Mouse (Mus musculus): ENCODE results near the gene Cfc1.

Gene Cfc1

DNA sequence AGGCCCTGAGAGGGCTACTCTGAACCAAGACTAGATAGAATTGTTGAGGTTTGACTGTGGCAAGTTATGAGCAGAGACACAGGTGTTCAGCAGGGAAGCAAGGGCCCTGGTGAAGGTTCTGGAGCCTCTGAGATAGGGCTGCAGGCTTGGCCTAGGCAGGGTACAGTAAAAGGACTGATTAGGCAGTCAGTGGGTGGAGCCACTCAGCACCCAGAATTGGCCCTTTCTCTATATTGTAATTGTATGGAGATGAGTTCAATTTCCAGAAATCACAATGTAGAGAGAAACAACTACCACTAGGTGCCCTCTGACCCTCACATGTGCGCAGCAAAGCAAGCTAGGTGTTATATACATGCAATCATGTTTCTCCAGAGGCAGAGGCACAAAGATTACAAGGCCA, 18.2 kb downstream of the Cfc1 start:
- DNase-seq (ENCODE audit: low spot score) = no peak

DNA sequence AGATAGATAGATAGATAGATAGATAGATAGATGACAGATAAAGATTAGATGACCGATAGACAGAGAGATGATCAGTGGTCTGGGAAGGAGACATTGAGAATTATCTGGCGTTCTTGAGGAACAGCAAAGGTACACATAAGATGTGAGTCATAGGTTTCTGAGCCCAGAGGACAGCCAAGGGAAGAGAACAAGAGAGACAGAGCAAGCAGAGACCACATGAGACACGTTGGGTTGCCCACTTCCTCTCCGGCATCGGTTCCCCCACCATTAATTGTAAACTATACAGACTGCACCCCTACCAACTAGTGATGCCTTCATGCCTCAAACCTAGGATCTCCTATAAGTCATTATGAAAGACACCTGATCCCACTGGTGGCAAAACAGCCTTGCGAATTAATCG, 18.8 kb downstream of the Cfc1 start:
- no peak for DNase-seq (ENCODE audit: low spot score)

DNA sequence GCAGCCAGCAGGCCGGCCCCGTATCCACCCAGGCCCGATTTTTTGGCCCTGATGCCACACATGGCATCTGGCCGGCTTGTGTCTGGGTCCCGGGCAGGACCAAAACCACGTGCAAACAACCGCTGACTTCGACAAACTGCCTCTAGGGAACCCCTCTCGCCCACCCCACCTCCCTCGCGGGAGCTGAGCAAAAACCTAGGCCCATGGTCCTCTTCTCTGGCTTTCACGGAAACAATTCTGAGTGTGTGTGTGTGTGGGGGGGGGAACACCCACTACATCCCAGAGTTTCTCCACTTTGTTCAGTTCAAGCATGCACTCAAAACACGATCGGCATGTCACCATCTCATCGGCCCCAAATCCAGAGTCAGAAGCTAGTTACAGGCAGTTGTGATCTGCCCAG, 25.4 kb downstream of the Cfc1 start, which contains the start of gene Prss40:
Prss40 (minus strand) TSS at position 101 of the 400 bp plus-strand sequence.
- no peak for DNase-seq (ENCODE audit: low spot score)

DNA sequence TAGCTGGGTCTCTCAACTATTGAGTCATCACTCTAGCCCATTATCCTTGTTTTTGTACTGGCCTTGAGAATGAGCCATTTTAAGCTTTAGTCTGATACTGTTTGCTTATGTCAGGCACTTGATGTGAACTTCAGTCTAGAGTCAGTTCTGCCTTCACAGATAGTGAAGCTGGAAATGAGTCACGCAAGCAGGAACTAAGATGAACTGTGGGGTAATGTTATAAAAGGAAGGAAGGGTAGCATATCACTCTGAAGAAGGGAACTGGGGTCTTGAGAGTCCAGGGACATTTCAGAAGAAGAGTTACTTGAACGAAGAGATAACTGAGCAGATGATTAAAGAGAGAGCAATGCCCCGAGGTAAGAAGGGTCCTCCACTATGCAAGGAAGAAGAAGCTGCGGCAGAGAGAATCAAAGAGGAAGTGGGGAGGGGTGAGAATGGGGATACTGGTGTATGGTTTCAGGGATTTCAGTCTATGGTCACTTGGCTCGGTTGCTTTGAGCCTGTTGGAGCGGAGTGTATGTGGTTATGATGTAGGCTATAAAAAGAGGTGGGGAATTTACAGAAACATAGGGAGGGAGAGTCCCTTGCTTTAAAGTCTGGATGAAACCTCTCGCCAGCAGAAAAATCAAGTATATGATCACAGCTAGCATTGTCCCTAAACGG, 29.1 kb downstream of the Cfc1 start:
- DNase-seq (ENCODE audit: low spot score) = no peak

DNA sequence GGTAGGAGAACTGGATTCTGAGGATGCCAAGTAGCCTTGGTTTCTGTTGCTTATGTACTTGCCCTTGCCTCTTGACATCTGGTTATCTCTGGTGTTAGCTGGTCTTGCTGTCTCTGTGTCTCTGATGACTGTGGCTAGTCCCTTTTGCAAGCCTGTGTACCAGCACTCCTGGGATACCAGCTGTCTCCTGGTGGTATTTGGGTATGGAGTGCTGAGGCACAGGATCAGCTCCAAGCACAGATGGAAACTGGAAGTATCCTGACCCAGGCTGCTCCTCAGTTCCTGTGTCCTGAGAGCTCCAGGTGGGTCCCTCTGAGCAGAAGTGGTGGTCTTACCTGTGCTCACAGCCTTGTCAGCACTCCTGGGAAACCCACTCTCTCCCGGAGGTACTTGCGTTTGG, 32.7 kb downstream of the Cfc1 start:
- no peak for DNase-seq (ENCODE audit: low spot score)

DNA sequence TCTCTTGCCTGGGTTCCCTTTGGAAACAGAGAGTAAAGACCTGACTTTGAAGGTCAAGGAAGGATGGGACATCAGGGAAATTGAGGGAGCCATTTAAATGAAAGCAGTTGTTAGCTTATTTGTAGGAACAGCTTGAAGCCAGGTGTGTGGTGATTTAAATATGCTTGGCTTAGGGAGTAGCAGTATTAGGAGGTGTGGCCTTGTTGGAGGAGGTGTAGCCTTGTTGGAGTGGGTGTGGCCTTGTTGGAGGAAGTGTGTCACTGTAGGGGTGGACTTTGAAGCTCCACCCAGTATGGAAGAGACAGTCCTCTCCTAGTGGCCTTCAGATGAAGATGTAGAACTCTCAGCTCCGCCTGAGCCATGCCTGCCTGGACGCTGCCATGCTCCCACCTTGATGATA, 34.4 kb downstream of the Cfc1 start:
- DNase-seq (ENCODE audit: low spot score) = no peak

DNA sequence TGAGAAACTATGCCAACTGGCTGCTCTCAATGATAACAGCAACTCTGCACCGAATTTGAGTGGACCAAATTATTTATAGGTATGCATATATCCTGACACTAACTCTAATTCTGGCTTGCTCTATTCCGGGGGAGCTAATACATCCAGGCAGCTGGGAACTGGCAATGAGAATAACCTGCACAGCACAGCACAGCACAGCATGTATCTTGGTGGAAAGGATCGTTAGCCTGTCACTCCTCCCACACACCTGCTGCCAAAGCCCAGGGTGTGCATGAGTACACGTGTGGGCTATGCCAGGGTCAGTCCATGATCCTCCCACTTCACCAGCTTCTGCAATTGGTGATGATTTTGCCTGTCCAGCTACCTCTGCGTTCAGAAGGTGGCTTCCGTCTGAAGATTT, 36.0 kb downstream of the Cfc1 start:
- no peak for DNase-seq (ENCODE audit: low spot score)

DNA sequence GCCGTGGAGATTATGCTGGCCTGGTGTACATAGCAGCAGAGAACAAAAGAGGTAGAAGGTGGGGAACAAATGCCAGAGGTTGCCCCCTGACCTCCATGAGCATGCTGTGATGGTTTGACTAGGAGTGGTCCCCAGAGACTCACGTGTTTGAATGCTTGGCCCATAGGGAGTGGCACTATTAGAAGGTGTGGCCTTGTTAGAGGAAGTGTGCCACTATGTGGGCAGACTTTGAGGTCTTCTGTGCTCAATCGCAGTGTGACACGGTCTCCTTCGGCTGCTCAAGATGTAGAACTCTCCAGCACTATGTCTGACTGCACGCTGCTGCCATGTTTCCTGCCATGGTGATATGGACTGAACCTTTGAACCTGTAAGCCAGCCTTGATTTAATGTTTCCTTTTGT, 37.8 kb downstream of the Cfc1 start:
- DNase-seq (ENCODE audit: low spot score) = no peak

DNA sequence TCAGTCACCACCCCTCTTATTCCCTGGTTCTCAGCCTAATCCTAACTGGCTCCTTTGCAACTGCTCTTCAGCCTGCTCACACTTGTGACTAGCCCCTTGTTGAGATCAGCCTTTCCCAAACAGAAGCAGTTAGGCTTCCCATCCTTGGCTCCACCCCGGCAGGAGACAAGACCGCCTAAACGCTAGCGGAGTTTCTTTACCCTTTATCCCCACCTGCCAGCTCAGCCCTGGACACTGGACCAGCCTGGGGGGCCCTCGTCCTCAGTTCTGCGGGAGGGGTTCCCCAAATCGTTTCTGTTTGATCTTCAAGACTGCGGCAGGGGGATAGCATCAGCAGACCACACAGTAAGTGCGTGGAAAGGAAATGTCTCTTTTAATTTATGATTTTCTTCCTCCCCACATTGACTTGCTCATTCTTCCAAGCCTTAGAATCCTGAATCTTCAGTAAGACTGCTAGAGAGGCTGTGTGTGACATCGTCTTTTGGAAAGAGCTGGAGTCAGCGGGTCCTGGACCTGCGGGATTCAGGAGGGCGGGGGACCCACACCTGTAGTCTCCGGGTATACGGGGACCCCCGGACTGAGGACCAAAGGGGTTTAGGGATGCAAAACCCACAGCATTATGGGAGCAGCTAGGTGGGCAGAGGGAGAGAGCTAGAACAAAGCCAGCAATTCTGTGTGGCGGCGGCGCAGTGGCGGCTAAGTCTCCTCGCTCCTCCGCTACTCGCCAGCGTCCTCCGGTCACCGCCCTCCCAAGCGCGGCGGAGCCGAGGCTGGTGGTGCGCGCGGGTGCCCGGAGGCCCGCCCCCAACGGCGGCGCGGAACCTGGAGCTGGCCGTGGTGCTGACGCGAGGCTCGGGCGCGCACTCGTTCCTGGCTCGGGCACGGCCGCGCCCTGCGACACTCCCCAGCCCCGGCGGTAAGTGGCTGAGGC, 43.7 kb downstream of the Cfc1 start, which contains the start of gene Amer3:
Amer3 (plus strand) TSS at position 807 of the 931 bp plus-strand sequence.
- DNase-seq (ENCODE audit: low spot score) = peak; percentile 18

DNA sequence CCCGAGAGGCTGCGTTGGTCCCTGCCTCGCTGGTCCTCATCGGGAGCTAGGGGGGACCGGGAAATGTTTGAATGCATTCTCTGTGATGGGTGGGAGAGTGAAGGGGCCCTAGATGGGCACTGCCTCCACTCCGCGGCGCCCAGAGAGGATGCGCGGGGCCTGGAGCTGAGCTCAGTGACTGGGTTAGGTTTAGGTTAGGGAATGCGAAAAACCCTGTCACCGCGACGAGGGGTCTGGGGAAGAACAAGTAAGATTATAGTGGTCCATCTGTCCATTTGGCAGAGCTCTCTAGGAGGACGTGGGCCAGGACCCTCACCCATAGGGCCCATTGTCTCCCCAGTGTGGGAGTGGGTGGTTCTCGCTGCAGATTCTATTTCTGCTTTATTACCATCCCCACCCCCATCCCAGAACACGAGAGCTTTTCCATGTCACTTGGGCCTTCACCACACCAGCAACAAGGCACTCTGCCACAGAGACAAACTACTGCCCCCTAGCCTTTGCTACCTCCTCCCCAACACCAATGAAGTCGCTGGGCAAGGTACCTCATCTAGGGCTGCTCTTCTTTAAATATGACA, 44.4 kb downstream of the Cfc1 start:
- no peak for DNase-seq (ENCODE audit: low spot score)

DNA sequence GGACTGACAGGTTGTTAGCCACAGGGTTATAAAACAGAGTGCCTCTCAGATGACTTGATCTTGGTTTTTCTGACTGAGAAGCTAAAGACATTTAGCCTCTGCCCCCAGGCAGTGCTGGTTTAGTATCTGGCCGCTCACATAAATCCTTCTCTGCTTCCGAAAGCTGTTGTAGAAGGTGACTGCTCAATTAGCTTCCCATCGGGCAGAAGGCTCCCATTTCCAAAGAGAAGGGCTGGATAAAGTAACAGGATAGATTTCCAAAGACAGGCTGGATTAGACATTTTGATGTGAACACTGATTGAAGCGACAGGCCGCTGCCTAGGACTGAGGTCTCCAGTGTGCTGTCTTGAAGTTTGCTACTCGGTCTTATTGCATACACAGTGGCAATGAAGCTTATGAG, 46.8 kb downstream of the Cfc1 start:
- DNase-seq (ENCODE audit: low spot score) = no peak

DNA sequence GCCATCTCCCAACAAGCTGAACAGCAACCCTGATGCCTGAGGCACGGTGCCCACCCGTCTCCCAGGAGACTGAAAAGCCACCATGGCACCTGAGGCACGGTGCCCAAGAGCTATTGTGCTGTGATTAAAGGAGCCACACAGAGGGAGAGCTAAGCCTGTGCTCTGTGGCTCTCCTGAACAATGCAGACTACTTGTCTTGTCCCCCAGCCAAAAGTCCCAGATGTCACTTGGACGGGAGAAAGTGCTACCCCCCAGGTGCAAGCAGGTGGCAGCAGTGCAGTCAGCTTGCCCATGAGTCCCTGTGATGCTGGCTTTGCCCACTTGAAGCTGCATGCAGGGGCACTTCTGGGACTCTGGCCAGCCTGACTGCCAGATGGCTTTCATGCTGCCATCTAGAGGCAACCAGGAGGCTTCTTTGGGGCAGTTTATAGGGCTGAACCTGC, 48.4 kb downstream of the Cfc1 start:
- no peak for DNase-seq (ENCODE audit: low spot score)

DNA sequence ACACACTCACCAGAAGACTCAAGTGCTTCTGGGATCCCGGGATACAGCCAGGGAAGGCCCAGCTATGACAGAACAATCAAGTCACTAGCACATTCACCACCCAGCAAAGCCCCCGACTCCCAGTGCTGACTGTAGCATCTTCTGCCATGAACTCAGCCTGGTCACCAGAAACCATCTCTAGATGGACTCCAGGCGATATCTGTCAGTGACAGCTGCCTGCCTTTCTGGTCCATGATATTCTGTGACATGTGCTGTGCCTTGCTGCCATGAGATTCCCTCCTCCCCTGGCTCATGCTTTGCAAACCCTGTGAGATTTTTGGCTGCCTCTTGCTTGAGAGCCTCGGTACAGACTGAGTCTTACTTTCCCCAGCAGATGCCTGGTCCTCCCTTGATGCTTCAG, 49.3 kb downstream of the Cfc1 start:
- DNase-seq (ENCODE audit: low spot score) = no peak

DNA sequence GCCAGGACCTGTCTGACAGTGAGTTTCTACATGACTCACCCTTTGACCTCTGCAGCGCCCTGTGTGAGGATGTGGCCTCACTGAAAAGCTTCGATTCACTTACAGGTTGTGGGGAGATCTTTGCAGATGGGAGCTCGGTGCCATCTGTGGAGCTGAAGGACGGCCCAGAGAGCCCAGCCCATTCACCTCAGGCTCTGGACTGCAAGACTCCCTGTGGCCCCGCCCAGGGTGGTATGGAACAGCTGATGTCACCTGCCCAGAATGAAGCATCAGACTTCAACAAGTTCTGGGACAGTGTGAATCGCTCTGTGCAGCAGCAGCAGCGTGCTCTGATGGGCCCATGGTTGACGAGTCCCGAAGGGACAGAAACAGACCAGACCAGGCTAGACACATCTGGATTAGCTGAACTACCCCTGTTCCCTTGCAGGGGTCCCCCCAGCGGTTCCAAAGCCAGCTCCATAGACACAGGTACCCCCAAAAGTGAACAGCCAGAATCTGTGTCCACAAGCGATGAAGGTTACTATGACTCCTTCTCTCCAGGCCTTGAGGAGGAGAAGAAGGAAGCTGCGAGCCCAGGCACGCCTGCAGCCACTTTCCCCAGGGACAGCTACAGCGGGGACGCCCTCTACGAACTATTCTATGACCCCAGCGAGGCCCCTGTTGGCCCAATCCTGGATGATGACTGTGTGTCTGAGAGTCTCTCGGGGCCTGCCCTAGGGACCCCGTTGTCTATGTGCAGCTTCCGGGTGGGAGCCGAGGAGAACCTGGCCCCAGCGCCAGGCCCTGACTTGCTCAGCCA, 52.0 kb downstream of the Cfc1 start:
- no peak for DNase-seq (ENCODE audit: low spot score)
